Mouse (Mus musculus) brain, embryonic 14.5 days (tissue): Measurements from ENCODE around the gene Slc9a5. TPM values are rescaled to one million over a fixed set of nuclear protein-coding genes. Genes with fewer than 3 reads are reported as not detected.

Experiments used
- DNase-seq: peaks from one replicate; pipeline ENCODE4 v3.0.0-alpha.2; 2011; ENCODE audit warnings: low read depth
- CTCF ChIP-seq: fragments of 200-500 bp; IDR thresholded peaks from 2 replicates; pipeline ENCODE4 v1.5.1; 2012; ENCODE audit warnings: inconsistent platforms, mild to moderate bottlenecking, moderate library complexity, borderline replicate concordance; ENCODE audit not compliant: insufficient read depth, insufficient read length; ENCODE audit errors: extremely low read depth
- POLR2A ChIP-seq: fragments of 200-500 bp; IDR thresholded peaks from 2 replicates; pipeline ENCODE4 v1.6.1; 2012; ENCODE audit warnings: mild to moderate bottlenecking, inconsistent platforms, borderline replicate concordance; ENCODE audit not compliant: poor library complexity, insufficient read depth, insufficient read length, severe bottlenecking; ENCODE audit errors: extremely low read depth
- polyA plus RNA-seq: library from polyadenylated mRNA; depleted of rRNA; stranded (reverse); fragments of >200 nt; gene quantifications from 2 replicates; pipeline ENCODE4 v1.2.3, GENCODE M21; 2012; rRNA removed

Gene Slc9a5
- polyA plus RNA-seq: 39.3 and 56.1 TPM in 2 replicates

DNA sequence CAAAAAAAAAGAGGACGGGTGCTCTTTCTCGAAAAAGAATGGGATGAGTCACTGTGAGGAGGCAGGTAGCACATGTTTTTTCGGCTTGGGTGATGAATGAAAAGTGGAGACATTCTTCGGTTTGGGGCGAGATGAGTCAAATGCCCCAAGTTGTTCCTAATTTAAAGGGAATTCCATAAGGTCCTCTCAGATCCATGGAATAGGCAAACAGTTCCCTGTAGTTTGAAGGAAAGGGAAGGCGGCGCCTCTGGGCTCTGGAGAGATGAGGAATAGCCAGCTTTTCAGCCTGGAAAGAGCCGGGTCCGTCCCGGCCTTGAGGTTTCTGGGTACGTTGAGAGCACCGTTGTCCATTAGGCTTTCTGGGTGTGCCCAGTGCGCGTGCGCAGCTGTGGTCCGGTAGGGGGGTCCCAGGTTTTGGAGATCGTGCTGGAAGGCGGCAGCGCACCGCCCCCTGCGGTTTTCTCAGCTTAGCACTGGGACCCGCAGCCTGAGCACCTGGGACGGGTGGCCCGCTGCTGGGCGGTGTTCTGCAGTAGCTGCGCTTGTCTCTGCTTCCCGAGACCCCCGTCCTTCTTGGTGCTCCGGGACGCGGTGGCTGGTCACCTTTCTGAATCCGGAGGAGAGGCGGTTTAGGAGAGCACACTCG lies at the start of gene Slc9a5:
Gene Slc9a5, plus strand, starts transcription at position 394 of the 646 bp plus-strand sequence.
- TF ChIP-seq CTCF: no peak
- no peak for TF ChIP-seq POLR2A
- peak; percentile 87 for DNase-seq

DNA sequence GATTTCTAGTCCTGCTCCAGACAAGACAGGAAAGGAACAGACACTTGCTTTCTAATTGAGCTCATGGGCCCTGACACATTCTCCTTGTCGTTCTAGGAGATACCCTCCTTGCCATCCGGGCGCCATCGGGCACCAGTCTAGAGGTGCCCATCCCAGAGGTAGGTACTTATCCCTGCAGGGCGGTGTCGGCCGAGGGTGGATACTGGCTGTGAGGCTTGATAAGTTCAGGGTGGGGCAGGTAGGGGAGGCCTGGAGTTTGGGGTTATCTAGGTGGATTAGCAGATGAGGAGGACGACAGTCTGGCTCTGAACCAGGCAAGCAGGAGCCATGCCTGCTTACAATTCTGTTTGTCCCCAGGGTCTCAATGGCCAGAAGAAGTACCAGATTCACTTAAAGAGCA lies 48.7 kb upstream of the Slc9a5 start:
- TF ChIP-seq POLR2A (no peak), CTCF (no peak)

DNA sequence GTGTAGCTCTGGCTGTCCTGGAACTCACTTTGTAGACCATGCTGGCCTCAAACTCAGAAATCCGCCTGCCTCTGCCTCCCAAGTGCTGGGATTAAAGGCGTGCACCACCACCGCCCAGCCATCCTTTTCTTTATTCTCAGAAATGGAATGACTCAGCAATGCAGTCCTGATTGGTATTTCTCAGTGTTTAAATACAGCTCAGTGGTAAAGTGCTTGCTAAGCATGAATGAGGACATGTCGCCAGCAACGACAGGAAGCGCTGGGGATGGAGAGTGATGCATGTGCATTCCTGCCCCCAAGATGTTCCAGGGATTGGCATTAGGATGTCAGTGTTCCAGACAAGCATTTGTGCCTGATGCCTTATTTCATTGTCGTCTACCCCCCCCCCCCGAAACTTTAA lies 45.2 kb upstream of the Slc9a5 start:
- TF ChIP-seq CTCF (no peak), POLR2A (no peak)
- DNase-seq: no peak

More for the DNA sequence above, 48.7 kb upstream of the Slc9a5 start:
- DNase-seq: no peak

DNA sequence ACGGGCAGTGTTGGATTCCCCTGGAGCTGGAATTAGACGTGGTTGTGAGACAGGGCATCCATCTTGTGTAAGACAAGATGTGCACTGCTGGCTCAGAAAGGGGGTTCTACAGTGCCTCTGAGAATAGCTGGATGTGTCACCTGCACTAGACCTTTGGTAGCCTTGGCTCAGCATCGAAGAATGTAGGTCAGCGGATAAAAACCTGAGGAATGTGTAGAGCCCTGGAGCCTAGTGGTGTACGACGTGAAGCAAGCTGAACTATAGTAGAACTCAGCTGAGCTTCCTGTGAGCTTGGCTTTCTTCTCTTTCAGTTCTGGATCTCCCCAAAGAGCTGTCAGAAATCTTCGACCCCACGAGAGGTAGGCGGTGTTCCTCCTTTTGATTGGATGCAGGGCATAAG lies 44.8 kb upstream of the Slc9a5 start:
- TF ChIP-seq CTCF (no peak), POLR2A (no peak)
- DNase-seq: no peak

DNA sequence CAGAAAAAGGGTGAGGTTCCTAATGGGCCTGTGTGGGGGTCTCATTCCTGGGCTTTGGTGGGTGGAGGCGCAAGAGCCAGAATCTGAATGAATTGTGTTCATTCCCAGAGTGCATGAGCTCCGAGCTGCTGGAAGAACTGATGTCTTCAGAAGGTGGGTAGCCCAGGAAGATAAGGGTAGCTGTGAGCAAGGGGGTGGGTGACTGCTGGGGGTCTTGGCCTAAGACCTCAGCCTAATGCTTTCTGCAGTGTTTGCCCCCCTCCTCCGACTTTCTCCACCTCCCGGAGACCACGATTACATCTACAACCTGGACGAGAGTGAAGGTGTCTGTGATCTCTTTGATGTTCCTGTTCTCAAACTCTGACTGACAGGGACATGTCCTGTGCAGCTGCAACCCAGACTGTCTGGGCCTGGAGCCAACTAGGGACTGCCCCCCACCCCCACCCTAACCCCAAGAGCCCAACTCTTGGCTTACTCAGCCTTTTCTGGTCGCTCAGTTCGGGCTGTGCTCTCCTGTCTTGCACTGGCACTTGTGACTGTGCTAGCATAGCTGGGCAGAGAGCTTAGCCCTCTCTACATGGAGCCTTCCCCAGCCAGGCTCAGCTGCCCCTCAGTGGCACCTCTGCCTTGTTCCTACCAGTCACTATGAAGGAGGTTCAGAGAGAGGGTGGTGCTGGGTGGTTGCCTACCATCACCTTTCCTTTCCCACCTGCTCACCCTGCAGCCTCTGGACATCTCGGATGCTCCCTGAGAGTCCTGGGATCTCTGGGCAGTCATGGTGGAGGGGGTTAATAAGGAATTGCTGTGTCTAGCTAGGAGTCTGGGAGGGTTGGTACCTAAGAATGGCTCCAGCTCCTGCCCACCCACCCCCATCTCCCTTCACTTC lies 44.1 kb upstream of the Slc9a5 start:
- peak; percentile 38 for DNase-seq

DNA sequence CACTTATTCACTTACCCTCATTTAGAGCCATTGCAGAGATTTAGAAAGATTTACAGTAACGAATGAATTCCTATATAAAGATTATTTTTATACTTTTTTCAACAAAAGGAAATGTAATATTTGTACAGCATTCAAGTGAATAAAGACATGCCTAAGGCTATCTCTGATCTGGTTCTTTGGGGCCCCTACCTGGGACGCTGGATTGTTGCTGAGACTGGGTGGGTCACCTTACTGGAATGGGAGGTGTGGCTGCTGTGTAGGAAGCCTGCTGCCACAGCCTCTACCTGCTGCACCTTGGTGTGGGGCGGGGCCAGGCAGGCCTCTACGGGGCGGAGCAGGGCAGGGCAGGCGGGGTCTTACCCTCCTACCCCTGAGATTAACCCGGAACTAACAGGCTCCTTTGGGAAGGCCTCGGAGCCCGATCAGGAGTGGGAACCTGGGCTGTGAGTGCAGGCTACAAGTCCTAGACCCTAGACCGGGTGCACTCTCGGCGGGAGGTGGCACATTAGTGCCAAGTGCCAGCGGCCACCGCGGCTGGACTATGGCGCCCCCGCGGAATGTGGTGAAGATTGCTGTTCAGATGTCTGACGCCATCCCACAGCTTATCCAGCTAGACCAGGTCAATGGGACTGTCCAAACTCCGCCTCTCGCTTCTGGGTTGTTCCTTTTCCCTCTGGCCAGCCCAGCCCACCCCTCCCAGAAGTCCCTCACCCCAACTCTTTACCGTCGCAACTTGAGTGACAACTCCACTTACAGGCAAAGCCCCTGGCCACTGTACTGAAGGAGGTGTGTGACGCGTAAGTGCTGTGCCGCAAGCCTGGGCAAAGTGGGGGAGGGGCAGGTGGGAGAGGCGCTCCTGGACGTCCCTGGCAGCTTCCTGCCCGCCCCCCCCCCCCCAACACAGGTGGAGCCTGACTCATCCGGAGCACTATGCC lies 43.2 kb upstream of the Slc9a5 start, which contains the start of gene Elmo3:
Gene Elmo3, plus strand, starts transcription at position 391 of the 935 bp plus-strand sequence.
- no peak for TF ChIP-seq CTCF
- no peak for TF ChIP-seq POLR2A
- peak; percentile 40 for DNase-seq

More for the DNA sequence above, 44.1 kb upstream of the Slc9a5 start:
- no peak for TF ChIP-seq POLR2A
- TF ChIP-seq CTCF: no peak

DNA sequence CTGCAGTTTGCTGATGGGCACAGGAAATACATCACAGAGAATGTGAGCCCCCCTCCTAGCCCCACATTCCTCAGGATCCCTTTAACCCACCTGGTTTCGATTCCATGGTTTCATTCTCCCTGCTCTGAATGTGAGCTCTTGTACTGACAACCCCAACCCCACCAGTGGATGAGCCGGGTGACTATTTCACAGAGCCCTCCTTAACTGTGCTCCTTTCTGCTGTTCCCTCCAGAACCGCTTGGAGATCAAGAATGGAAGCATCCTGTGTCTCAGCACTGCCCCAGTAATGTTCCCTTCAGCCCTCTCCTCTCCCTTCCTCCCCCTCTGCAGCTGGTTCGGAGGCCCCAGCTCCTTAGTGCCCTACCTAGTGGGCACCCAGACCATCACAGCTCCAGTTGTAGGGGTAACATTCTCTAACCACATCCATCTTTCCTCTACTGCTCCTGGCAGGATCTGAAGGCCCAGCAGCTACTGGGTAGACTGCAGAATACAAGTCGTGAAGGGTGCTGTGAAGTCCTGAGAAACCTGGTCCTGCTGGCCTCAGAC lies 42.4 kb upstream of the Slc9a5 start:
- DNase-seq: no peak
- no peak for TF ChIP-seq POLR2A
- no peak for TF ChIP-seq CTCF

DNA sequence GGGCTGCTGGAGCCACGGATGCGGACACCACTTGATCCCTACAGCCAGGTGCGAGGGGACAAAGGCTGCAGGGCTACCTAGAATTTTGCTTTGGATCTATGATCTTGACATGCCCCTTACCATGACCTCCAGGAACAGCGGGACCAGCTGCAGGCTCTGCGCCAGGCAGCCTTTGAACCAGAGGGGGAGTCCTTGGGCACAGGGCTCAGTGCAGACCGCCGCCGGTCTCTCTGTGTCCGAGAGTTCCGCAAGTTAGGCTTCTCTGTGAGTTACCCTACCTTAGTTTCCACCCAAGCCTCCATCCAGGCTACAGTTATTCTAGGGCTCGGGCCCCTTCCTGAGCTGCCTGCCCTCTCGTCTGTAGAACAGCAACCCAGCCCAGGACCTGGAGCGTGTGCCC lies 41.0 kb upstream of the Slc9a5 start:
- no peak for DNase-seq
- TF ChIP-seq CTCF (no peak), POLR2A (no peak)

DNA sequence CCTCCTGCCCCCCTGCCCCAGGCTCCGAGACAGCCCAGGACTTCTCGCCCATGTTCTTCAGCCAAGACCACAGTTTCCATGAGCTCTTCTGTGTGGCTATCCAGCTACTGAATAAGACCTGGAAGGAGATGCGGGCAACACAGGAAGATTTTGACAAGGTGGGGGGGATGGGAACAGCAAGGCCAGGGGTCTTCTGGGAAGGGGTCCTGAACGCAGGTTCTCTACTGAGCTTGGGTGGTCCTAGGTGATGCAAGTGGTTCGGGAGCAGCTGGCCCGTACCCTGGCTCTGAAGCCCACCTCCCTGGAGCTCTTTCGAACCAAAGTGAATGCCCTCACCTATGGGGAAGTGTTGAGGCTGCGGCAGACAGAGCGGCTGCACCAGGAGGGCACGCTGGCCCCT lies 40.2 kb upstream of the Slc9a5 start:
- TF ChIP-seq CTCF (no peak), POLR2A (no peak)
- no peak for DNase-seq

DNA sequence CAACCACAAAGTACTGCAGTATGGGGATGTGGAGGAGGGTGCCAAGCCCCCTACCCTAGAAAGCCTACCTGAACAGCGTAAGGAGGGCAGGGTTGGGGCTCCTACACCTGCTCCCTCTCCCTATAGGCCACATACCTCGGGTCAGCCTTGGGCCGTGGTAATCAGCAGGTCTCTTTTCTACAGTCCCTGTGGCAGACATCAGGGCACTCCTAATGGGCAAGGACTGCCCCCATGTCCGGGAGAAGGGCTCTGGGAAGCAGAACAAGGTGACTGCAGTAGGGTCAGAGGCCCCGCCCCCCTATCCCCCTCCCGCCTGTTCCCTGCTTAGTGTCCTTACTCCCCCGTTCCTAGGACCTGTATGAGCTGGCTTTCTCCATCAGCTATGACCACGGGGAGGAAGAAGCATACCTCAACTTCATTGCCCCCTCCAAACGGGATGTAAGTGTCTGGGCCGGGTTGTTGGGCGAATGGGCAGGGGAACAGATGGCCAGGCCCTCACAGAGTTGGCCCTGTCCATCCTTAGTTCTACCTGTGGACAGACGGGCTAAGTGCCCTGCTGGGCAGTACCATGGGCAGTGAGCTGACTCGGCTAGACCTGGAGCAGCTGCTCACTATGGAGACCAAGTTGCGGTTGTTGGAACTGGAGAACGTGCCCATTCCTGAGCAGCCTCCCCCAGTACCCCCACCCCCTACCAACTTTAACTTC lies 39.3 kb upstream of the Slc9a5 start:
- TF ChIP-seq CTCF (no peak), POLR2A (no peak)
- DNase-seq: no peak
